Mouse (Mus musculus) testis, adult 2 months (tissue): ENCODE results near the gene Cyba.

Source experiments
- CTCF ChIP-seq: fragments of 200-500 bp; IDR thresholded peaks from 2 replicates; pipeline ENCODE4 v1.5.1; 2012; ENCODE audit warnings: low read depth, mild to moderate bottlenecking, inconsistent platforms, low read length, moderate library complexity; ENCODE audit not compliant: control insufficient read depth, insufficient read depth, insufficient replicate concordance
- POLR2A ChIP-seq: fragments of 200-500 bp; IDR thresholded peaks from 2 replicates; pipeline ENCODE4 v1.6.1; 2012; ENCODE audit warnings: low read depth, mild to moderate bottlenecking, inconsistent platforms, low read length, moderate library complexity; ENCODE audit not compliant: control insufficient read depth

GRCm38 (mm10) chr8:122393717-122394116 lies 39.0 kb downstream of the Cyba start:
- TF ChIP-seq POLR2A (no peak), CTCF (no peak)
